Mouse (Mus musculus): ENCODE measurements around the gene H2-D1. TPM values are rescaled to one million over a fixed set of nuclear protein-coding genes. Genes with fewer than 3 reads are reported as not detected.

The H2-D1 gene
- polyA plus RNA-seq, 1 experiment from 2014 or later = 73.2 TPM

- Histone ChIP-seq H3K27ac (ENCODE audit: low read depth) (no peak overlapping the region), H3K4me2 (no peak overlapping the region; the same call in 1 of the 2 replicates), H3K9ac (no peak overlapping the region), H3K9me3 (ENCODE audit: low read depth, low read length) (no peaks in the 10 kb centered on the region), H3K4me3 (ENCODE audit: low read depth, low read length) (no peak overlapping the region), H3K27me3 (ENCODE audit: insufficient read depth, low read length) (peaks cover 9% of the 10 kb centered on the region; the same call in 1 of the 2 replicates), H3K4me1 (ENCODE audit: insufficient read depth) (no peaks in the 10 kb centered on the region), H3K36me3 (ENCODE audit: insufficient read depth) (peaks cover 22% of the 10 kb centered on the region)
- 33% methylated on average over 1 of the region's 1 CpGs for WGBS
- TF ChIP-seq CTCF (IDR thresholded peaks at IDR 0.05; ENCODE audit: low read depth) = no peak
- DNase-seq (no peak), ATAC-seq (ENCODE audit: insufficient read depth) (no peak)
These were observed 5.2 kb upstream of the H2-D1 start for GRCm38 (mm10) chr17:35257378-35257777.

DNA sequence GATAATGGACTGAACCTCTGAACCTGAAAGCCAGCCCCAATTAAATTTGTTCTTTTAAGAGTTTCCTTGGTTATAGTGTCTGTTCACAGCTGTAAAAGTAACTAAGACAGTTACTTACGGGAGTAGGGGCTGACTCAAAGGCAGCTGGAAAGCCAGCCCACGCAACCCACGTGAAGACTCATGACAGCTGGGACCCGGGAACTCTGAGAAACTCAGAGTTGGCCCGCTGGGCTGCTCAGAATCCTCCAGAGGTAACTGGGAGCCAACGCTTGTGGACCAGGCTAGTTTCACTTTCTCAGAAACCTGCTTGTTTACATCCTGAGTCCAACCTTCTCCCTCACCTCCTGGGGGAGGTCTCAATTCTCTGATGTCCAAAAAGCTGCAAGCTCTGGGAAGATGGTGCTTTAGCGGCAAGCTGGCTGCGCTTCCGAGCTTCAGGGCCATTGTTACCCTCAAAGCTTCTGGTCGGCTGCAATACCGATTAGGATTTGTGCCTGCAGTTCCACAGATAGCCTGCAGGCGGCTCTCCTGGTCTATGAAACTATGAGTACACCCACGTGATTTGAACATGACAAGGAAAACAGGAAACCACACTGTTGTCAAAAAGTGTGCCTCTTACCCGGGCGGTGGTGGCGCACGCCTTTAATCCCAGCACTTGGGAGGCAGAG is 4.6 kb upstream of the H2-D1 start:
- Histone ChIP-seq H3K27ac (ENCODE audit: low read depth) (no peak overlapping the region), H3K4me2 (peak overlapping the region; percentile 49), H3K27me3 (ENCODE audit: insufficient read depth, low read length) (peaks cover 12% of the 10 kb centered on the region; the same call in 1 of the 2 replicates), H3K9me3 (ENCODE audit: low read depth, low read length) (no peaks in the 10 kb centered on the region), H3K4me3 (ENCODE audit: low read depth, low read length) (peak overlapping the region; percentile 14), H3K4me1 (ENCODE audit: insufficient read depth) (no peaks in the 10 kb centered on the region), H3K36me3 (ENCODE audit: insufficient read depth) (peaks cover 16% of the 10 kb centered on the region), H3K9ac (0 out of 2 replicates have a peak overlapping the region, but pooled peaks have one; percentile 21)
- peak; percentile 90 for TF ChIP-seq CTCF (IDR thresholded peaks at IDR 0.05; ENCODE audit: low read depth)
- ATAC-seq (ENCODE audit: insufficient read depth) = peak; percentile 9; the same call in 1 of the 2 replicates
- WGBS = 15% methylated on average over 17 of the region's 17 CpGs
- DNase-seq = peak; percentile 96

- H3K9ac ChIP-seq = no peak overlapping the region
- H3K27ac ChIP-seq (ENCODE audit: low read depth) = no peak overlapping the region
- no peaks in the 10 kb centered on the region for H3K9me3 ChIP-seq (ENCODE audit: low read depth, low read length)
- WGBS = 51% methylated on average over 13 of the region's 14 CpGs
- peak; percentile 29 for DNase-seq
- H3K4me3 ChIP-seq (ENCODE audit: low read depth, low read length) = no peak overlapping the region
- TF ChIP-seq CTCF (IDR thresholded peaks at IDR 0.05; ENCODE audit: low read depth) = peak; percentile 16; the same call in 1 of the 2 replicates
- H3K4me2 ChIP-seq = no peak overlapping the region
- H3K27me3 ChIP-seq (ENCODE audit: insufficient read depth, low read length) = peaks cover 16% of the 10 kb centered on the region; the same call in 1 of the 2 replicates
- peaks cover 7% of the 10 kb centered on the region for H3K36me3 ChIP-seq (ENCODE audit: insufficient read depth)
- ATAC-seq (ENCODE audit: insufficient read depth) = no peak
- H3K4me1 ChIP-seq (ENCODE audit: insufficient read depth) = no peaks in the 10 kb centered on the region
These were observed 3.7 kb upstream of the H2-D1 start for GRCm38 (mm10) chr17:35258492-35259478.

- Histone ChIP-seq H3K9ac (no peak overlapping the region), H3K27ac (ENCODE audit: low read depth) (no peak overlapping the region), H3K4me2 (no peak overlapping the region), H3K4me3 (ENCODE audit: low read depth, low read length) (no peak overlapping the region), H3K27me3 (ENCODE audit: insufficient read depth, low read length) (peaks cover 16% of the 10 kb centered on the region; the same call in 1 of the 2 replicates), H3K36me3 (ENCODE audit: insufficient read depth) (no peaks in the 10 kb centered on the region), H3K4me1 (ENCODE audit: insufficient read depth) (no peaks in the 10 kb centered on the region), H3K9me3 (ENCODE audit: low read depth, low read length) (no peaks in the 10 kb centered on the region)
- 71% methylated on average over 4 of the region's 4 CpGs for WGBS
- no peak for DNase-seq
- TF ChIP-seq CTCF (IDR thresholded peaks at IDR 0.05; ENCODE audit: low read depth) = no peak
- no peak for ATAC-seq (ENCODE audit: insufficient read depth)
These were observed 2.9 kb upstream of the H2-D1 start for GRCm38 (mm10) chr17:35259621-35260020.

DNA sequence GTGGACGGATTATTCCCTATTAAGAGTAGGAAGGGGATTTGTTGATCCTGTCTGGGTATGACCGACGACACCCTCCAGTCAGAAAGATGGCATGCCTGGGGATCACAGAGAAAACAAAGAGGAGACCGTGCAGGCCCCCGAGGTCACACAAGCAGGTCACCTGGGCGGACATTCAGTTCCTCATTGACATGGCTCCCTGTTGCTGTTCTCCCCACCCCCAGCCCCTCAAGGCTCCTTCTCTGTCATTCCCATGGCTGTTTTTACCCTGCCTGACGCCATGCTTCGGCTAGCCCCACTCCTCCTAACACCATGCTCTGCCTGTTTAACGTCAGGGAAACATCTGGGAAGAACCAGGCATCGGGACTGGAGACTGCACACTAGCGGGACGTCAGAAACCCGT is 879 bp upstream of the H2-D1 start:
- WGBS = 63% methylated on average over 13 of the region's 13 CpGs
- no peaks in the 10 kb centered on the region for H3K4me1 ChIP-seq (ENCODE audit: insufficient read depth)
- no peak overlapping the region for H3K27ac ChIP-seq (ENCODE audit: low read depth)
- no peak overlapping the region for H3K4me3 ChIP-seq (ENCODE audit: low read depth, low read length)
- peaks cover 16% of the 10 kb centered on the region; the same call in 1 of the 2 replicates for H3K27me3 ChIP-seq (ENCODE audit: insufficient read depth, low read length)
- H3K4me2 ChIP-seq = no peak overlapping the region
- DNase-seq (no peak), ATAC-seq (ENCODE audit: insufficient read depth) (no peak)
- H3K36me3 ChIP-seq (ENCODE audit: insufficient read depth) = no peaks in the 10 kb centered on the region
- H3K9me3 ChIP-seq (ENCODE audit: low read depth, low read length) = no peaks in the 10 kb centered on the region
- no peak for TF ChIP-seq CTCF (IDR thresholded peaks at IDR 0.05; ENCODE audit: low read depth)
- H3K9ac ChIP-seq = no peak overlapping the region

GRCm38 (mm10) chr17:35263523-35263883 is 973 bp downstream of the H2-D1 start:
- peaks cover 16% of the 10 kb centered on the region; the same call in 1 of the 2 replicates for H3K27me3 ChIP-seq (ENCODE audit: insufficient read depth, low read length)
- WGBS = under 1% methylated on average over 31 of the region's 31 CpGs
- TF ChIP-seq CTCF (IDR thresholded peaks at IDR 0.05; ENCODE audit: low read depth) = no peak

More at GRCm38 (mm10) chr17:35263523-35263883, 973 bp downstream of the H2-D1 start:
- peak; percentile 28; the same call in 1 of the 2 replicates for ATAC-seq (ENCODE audit: insufficient read depth)
- Histone ChIP-seq H3K4me3 (ENCODE audit: low read depth, low read length) (peak overlapping the region; percentile 65), H3K4me2 (peak overlapping the region; percentile 98), H3K27ac (ENCODE audit: low read depth) (no peak overlapping the region), H3K36me3 (ENCODE audit: insufficient read depth) (no peaks in the 10 kb centered on the region), H3K4me1 (ENCODE audit: insufficient read depth) (no peaks in the 10 kb centered on the region), H3K9me3 (ENCODE audit: low read depth, low read length) (no peaks in the 10 kb centered on the region), H3K9ac (peak overlapping the region; percentile 58)
- DNase-seq = no peak
